Mouse (Mus musculus): Measurements from ENCODE around the gene Nfe2. TPM values are rescaled to one million over a fixed set of nuclear protein-coding genes. Genes with fewer than 3 reads are reported as not detected.

Nfe2 gene
- polyA plus RNA-seq, 1 experiment: 1.2 TPM

- no peak for TF ChIP-seq POLR2A (IDR thresholded peaks at IDR 0.05; ENCODE audit: borderline replicate concordance, extremely low read depth, insufficient read depth, insufficient read length, poor library complexity, severe bottlenecking)
- DNase-seq (ENCODE audit: low read depth): no peak
Observed at GRCm38 (mm10) chr15:103228904-103229303, 29.3 kb downstream of the Nfe2 start.

DNA sequence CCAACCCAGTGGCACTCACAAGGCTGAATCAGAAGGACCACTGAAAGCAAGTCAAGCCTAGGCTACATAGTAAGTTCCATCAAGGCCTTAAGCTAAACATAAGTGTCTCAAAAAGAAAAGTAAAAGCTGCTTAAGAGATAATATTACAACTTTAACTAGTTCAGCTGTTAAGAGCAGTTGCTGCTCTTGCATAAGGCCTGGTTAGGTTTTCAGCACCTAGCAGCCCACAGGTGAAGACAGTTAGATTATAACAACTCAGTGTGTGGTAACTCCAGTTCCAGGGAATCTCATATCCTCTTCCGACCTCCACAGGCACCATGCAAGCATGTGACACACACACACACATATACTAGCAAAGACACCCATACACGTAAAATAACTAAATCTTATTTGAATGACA is 30.6 kb downstream of the Nfe2 start:
- TF ChIP-seq POLR2A (IDR thresholded peaks at IDR 0.05; ENCODE audit: borderline replicate concordance, extremely low read depth, insufficient read depth, insufficient read length, poor library complexity, severe bottlenecking): no peak
- no peak for TF ChIP-seq CTCF (IDR thresholded peaks at IDR 0.05; ENCODE audit: borderline replicate concordance, extremely low read depth, insufficient read depth, insufficient read length)
- no peak for DNase-seq (ENCODE audit: low read depth)

DNA sequence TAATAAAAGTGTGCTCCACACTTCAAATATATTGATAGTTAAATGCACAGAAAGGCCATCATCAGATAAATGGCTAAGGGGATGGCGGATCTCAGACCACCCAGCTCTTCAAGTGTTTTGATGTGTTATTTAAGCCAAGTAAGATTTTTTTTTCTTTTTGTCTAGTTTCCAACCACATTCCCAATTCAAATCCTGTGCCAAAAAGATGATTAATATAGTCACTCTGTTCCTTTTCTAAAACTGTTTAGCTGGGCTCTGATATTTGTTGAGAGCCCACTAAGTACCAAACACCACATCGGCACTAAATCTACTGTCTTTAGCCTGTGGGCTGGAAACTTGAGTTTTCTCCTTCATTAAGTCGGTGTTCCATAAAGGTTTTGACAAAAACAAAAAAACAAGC is 31.2 kb downstream of the Nfe2 start:
- TF ChIP-seq POLR2A (IDR thresholded peaks at IDR 0.05; ENCODE audit: borderline replicate concordance, extremely low read depth, insufficient read depth, insufficient read length, poor library complexity, severe bottlenecking) (no peak), CTCF (IDR thresholded peaks at IDR 0.05; ENCODE audit: borderline replicate concordance, extremely low read depth, insufficient read depth, insufficient read length) (no peak)
- DNase-seq (ENCODE audit: low read depth): peak; percentile 27

- DNase-seq (ENCODE audit: low read depth): no peak
- TF ChIP-seq CTCF (IDR thresholded peaks at IDR 0.05; ENCODE audit: borderline replicate concordance, extremely low read depth, insufficient read depth, insufficient read length) (no peak), POLR2A (IDR thresholded peaks at IDR 0.05; ENCODE audit: borderline replicate concordance, extremely low read depth, insufficient read depth, insufficient read length, poor library complexity, severe bottlenecking) (no peak)
Observed at GRCm38 (mm10) chr15:103224161-103224560, 34.0 kb downstream of the Nfe2 start.

GRCm38 (mm10) chr15:103221386-103221785 is 36.8 kb downstream of the Nfe2 start:
- DNase-seq (ENCODE audit: low read depth): no peak
- no peak for TF ChIP-seq POLR2A (IDR thresholded peaks at IDR 0.05; ENCODE audit: borderline replicate concordance, extremely low read depth, insufficient read depth, insufficient read length, poor library complexity, severe bottlenecking)
- TF ChIP-seq CTCF (IDR thresholded peaks at IDR 0.05; ENCODE audit: borderline replicate concordance, extremely low read depth, insufficient read depth, insufficient read length): no peak

DNA sequence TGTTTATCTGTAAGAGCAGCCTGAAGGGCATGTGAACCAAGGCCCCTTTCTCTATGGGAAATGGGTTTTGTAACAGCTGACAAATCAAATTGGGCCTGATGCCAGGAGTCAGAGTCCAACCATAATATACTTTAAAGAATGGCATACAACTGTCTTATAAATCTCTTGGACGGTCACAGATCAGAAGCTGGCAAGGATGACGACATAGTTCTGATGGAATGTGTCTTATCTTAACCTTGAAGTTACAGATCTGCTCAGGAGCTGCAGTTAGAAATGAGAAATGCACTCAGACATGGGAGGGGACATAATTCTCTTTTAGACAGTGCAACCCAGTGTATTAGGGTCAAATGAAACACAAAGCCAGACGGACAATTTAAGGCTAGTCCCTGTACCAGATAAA is 37.4 kb downstream of the Nfe2 start:
- TF ChIP-seq CTCF (IDR thresholded peaks at IDR 0.05; ENCODE audit: borderline replicate concordance, extremely low read depth, insufficient read depth, insufficient read length): no peak
- no peak for TF ChIP-seq POLR2A (IDR thresholded peaks at IDR 0.05; ENCODE audit: borderline replicate concordance, extremely low read depth, insufficient read depth, insufficient read length, poor library complexity, severe bottlenecking)
- no peak for DNase-seq (ENCODE audit: low read depth)

- TF ChIP-seq CTCF (IDR thresholded peaks at IDR 0.05; ENCODE audit: borderline replicate concordance, extremely low read depth, insufficient read depth, insufficient read length) (no peak), POLR2A (IDR thresholded peaks at IDR 0.05; ENCODE audit: borderline replicate concordance, extremely low read depth, insufficient read depth, insufficient read length, poor library complexity, severe bottlenecking) (no peak)
- DNase-seq (ENCODE audit: low read depth): peak; percentile 32
Observed at GRCm38 (mm10) chr15:103216052-103216451, 42.2 kb downstream of the Nfe2 start.

GRCm38 (mm10) chr15:103214971-103215907 is 43.0 kb downstream of the Nfe2 start:
- TF ChIP-seq CTCF (IDR thresholded peaks at IDR 0.05; ENCODE audit: borderline replicate concordance, extremely low read depth, insufficient read depth, insufficient read length): no peak
- no peak for TF ChIP-seq POLR2A (IDR thresholded peaks at IDR 0.05; ENCODE audit: borderline replicate concordance, extremely low read depth, insufficient read depth, insufficient read length, poor library complexity, severe bottlenecking)
- DNase-seq (ENCODE audit: low read depth): peak; percentile 98

DNA sequence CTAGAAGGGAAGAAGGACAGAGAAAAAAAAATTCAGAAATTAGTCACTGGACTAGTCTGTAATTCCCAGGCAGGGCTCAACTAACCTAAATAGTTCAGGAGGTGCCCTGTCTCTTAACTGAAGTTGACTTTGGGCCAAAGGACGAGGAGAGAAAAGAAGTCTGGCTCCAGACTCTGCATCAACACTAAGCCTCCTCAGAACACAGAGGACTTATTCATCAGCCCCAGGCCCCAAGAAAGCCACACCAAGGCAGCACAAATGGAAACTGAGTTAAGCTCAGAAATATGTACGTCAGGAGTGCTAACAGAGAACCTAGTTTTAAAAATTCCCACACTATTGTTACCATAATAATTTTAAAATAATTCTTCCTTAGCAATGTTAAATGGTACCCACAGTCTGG is 44.1 kb downstream of the Nfe2 start:
- TF ChIP-seq CTCF (IDR thresholded peaks at IDR 0.05; ENCODE audit: borderline replicate concordance, extremely low read depth, insufficient read depth, insufficient read length) (no peak), POLR2A (IDR thresholded peaks at IDR 0.05; ENCODE audit: borderline replicate concordance, extremely low read depth, insufficient read depth, insufficient read length, poor library complexity, severe bottlenecking) (no peak)

DNA sequence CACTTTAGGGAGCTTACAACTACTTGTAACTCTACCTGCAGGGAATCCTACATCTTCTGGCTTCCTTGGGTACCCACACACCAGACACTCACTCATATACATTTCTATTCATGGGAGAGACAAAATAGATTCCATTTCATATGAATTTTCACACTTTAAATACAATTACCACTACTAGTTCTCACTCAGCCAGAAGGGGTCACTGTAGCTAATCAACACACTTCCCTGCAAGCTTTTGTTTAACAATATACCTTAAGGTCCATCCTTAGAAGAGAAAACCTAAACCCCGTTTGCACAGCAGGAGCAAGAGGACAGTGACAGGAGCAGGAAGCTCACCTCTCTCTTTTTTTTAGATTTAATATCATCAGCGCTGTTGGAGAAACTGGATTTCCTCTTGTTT is 53.0 kb downstream of the Nfe2 start:
- TF ChIP-seq CTCF (IDR thresholded peaks at IDR 0.05; ENCODE audit: borderline replicate concordance, extremely low read depth, insufficient read depth, insufficient read length) (no peak), POLR2A (IDR thresholded peaks at IDR 0.05; ENCODE audit: borderline replicate concordance, extremely low read depth, insufficient read depth, insufficient read length, poor library complexity, severe bottlenecking) (no peak)
- DNase-seq (ENCODE audit: low read depth): peak; percentile 56

More for the DNA sequence above, 44.1 kb downstream of the Nfe2 start:
- peak; percentile 71 for DNase-seq (ENCODE audit: low read depth)

DNA sequence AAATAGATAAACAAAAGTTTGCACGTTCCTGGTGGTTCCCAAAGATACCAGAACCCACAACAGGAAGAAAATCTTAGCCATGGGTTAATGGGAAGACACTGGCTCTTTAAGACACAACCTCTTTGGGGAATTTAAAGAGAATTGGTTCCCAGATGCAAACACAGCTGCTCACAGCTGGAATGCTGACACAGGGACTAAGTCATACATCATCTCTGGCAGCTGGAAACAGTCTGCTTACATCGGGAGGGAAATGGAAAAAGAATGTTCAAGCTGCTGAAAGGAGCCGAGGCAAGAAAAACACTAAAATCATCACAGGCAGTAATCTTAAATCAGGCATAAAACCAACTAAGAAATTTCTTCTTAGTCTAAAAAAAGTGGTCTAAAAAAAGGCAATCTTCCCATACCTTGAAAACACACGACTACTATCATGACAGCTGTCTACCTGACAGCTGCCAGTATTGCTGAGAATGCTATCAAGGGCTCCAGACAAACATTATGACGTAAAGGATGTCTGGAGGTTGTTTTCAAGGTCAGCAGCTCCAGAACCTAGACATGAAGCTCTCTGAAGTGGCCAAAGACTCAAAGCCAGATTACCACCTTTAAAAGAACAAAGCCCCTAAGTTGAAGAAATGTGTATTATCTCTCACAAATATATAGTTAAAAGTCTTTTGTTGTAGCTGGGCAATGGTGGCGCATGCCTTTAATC is 56.0 kb downstream of the Nfe2 start:
- no peak for TF ChIP-seq CTCF (IDR thresholded peaks at IDR 0.05; ENCODE audit: borderline replicate concordance, extremely low read depth, insufficient read depth, insufficient read length)
- no peak for TF ChIP-seq POLR2A (IDR thresholded peaks at IDR 0.05; ENCODE audit: borderline replicate concordance, extremely low read depth, insufficient read depth, insufficient read length, poor library complexity, severe bottlenecking)
- DNase-seq (ENCODE audit: low read depth): peak; percentile 62

Other genes starting within 250 kb of the Nfe2 start
- gene Hoxc4, start 239.5 kb downstream of the Nfe2 start, polyA plus RNA-seq (2012; rRNA removed): 1.2 and 13.6 TPM in 2 replicates
- 30.5 and 31.6 TPM in 2 replicates for gene Smug1, start 91.3 kb downstream of the Nfe2 start, polyA plus RNA-seq (2012; rRNA removed)
- gene Cbx5, start 18.6 kb downstream of the Nfe2 start, polyA plus RNA-seq (2012; rRNA removed): 101 and 118 TPM in 2 replicates
- 976 and 1,085 TPM in 2 replicates for gene Hnrnpa1, start 18.0 kb downstream of the Nfe2 start, polyA plus RNA-seq (2012; rRNA removed)
- 165 and 192 TPM in 2 replicates for gene Copz1, start 14.3 kb upstream of the Nfe2 start, polyA plus RNA-seq (2012; rRNA removed)
- 0.30 and 0.33 TPM in 2 replicates for gene Gpr84, start 52.2 kb upstream of the Nfe2 start, polyA plus RNA-seq (2012; rRNA removed)
- gene Zfp385a, start 81.7 kb upstream of the Nfe2 start, polyA plus RNA-seq (2012; rRNA removed): 20.3 and 37.5 TPM in 2 replicates
- 7.6 and 11.1 TPM in 2 replicates for gene Itga5, start 108.4 kb upstream of the Nfe2 start, polyA plus RNA-seq (2012; rRNA removed)
- not detected in 2 replicates for gene Gtsf1, start 172.1 kb upstream of the Nfe2 start, polyA plus RNA-seq (2012; rRNA removed)
- not detected in 2 replicates for gene Gtsf2, start 190.1 kb upstream of the Nfe2 start, polyA plus RNA-seq (2012; rRNA removed)
- 1.6 and 2.2 TPM in 2 replicates for gene Nckap1l, start 195.4 kb upstream of the Nfe2 start, polyA plus RNA-seq (2012; rRNA removed)
- gene Pde1b, start 244.6 kb upstream of the Nfe2 start, polyA plus RNA-seq (2012; rRNA removed): 92.4 and 94.5 TPM in 2 replicates